ENCODE assay signal across 8 mouse cellular contexts in the genomic region with DNA sequence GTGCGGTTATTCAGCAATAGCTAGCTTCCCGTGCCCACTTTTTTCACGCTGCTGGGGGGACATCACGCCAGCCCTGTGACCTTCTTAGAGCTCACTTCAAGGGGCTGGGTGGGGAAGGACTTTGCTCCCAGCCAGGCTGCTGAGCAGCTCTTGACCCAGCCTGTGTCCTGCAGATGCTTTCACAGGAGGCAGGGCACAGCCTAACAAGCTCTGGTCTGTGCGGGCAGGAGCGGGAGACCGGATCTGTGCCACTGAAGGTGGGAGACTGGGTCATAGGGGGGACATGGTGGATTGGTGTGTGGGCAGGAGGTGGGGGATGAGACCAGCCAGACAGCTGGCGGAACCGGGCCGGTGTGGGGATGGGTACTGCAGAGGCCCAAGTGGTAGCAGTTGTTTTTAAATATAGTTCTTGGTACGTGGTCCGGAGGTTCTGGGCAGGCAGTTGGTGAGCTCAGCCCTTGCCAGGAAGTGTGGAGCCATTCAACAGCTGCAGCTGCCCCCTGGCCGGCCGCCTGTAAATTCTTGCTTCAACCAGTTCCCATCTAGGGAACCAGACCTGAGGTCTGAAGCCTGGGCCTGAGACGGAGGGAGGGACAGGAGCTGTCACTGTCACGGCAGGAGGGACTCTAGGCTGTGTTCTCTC. TPM values are rescaled to one million over a fixed set of nuclear protein-coding genes. Genes with fewer than 3 reads are reported as not detected.
DNase-seq lines count a peak whose midpoint lies in the region; ATAC-seq and TF ChIP-seq lines count a peak whose summit lies in the region.

No protein-coding gene starts in this region.

- H3K4me1 ChIP-seq in liver, embryonic 11.5 days (replicated peaks; ENCODE audit: control insufficient read depth, insufficient read depth, low read length) = peaks cover 56% of the 10 kb centered on the region
- no peaks in the 10 kb centered on the region for H3K4me1 ChIP-seq in stomach, postnatal 0 days (replicated peaks; ENCODE audit: control insufficient read depth, insufficient read depth)

- peak overlapping the region; percentile 45 for H3K4me2 ChIP-seq in liver, embryonic 11.5 days
- H3K4me2 ChIP-seq in stomach, postnatal 0 days (replicated peaks; ENCODE audit: low read depth) = no peak overlapping the region

- peak; percentile 70 to 76 for DNase-seq in heart, adult 18-20 months
- DNase-seq in heart, adult 8-10 months (ENCODE audit: low spot score) = no peak
- DNase-seq in ZHBTc4 (ENCODE audit: low read depth, low spot score) = peak; percentile 51
- peak; percentile 91 for DNase-seq in gastrocnemius, postnatal 14 days
- DNase-seq in kidney, adult 11 months = peak; percentile 77
- no peak for DNase-seq in liver, embryonic 11.5 days (ENCODE audit: low spot score)
- DNase-seq in stomach, postnatal 0 days (ENCODE audit: low spot score) = no peak
- DNase-seq in yolk sac, embryonic 10.5 days (ENCODE audit: low spot score) = no peak

- no peaks in the 10 kb centered on the region for H3K27me3 ChIP-seq in liver, embryonic 11.5 days (replicated peaks; ENCODE audit: control insufficient read depth, insufficient read depth, low read length)
- H3K27me3 ChIP-seq in stomach, postnatal 0 days (ENCODE audit: control insufficient read depth, insufficient read depth, low read length) = no peaks in the 10 kb centered on the region

- H3K36me3 ChIP-seq in liver, embryonic 11.5 days (ENCODE audit: control insufficient read depth, insufficient read depth, low read length) = peaks cover 12% of the 10 kb centered on the region
- no peaks in the 10 kb centered on the region for H3K36me3 ChIP-seq in stomach, postnatal 0 days (ENCODE audit: control insufficient read depth, insufficient read depth, low read length)

- ATAC-seq in liver, embryonic 11.5 days (replicated peaks; ENCODE audit: low FRiP score) = no peak
- no peak for ATAC-seq in stomach, postnatal 0 days (ENCODE audit: low FRiP score, low TSS enrichment)

- TF ChIP-seq EP300 in stomach, postnatal 0 days (optimal IDR thresholded peaks at IDR 0.05) = no peak

- H3K9me3 ChIP-seq in liver, embryonic 11.5 days (ENCODE audit: control insufficient read depth, low read length) = no peaks in the 10 kb centered on the region
- H3K9me3 ChIP-seq in stomach, postnatal 0 days (ENCODE audit: control insufficient read depth, low read length) = no peaks in the 10 kb centered on the region

- TF ChIP-seq CTCF in stomach, postnatal 0 days (IDR thresholded peaks at IDR 0.05; ENCODE audit: low read depth) = no peak

- H3K27ac ChIP-seq in liver, embryonic 11.5 days (ENCODE audit: low read depth, low read length) = peak overlapping the region; percentile 65
- peak overlapping the region; percentile 56 for H3K27ac ChIP-seq in stomach, postnatal 0 days (replicated peaks)

- intact Hi-C loops in gastrocnemius, postnatal 14 days (cut with DNase I; ENCODE audit: low total_unique reads) = no loop called here

- peak overlapping the region; percentile 11; the same call in 1 of the 2 replicates for H3K4me3 ChIP-seq in liver, embryonic 11.5 days (ENCODE audit: low read depth, low read length)
- H3K4me3 ChIP-seq in stomach, postnatal 0 days (ENCODE audit: low read depth, low read length) = no peak overlapping the region

- 67% methylated on average over 16 of the region's 16 CpGs for WGBS in liver, embryonic 11.5 days
- 73% methylated on average over 16 of the region's 16 CpGs for WGBS in stomach, postnatal 0 days

- 0 out of 2 replicates have a peak overlapping the region, but pooled peaks have one; percentile 12 for H3K9ac ChIP-seq in liver, embryonic 11.5 days (ENCODE audit: low read depth, low read length)
- H3K9ac ChIP-seq in stomach, postnatal 0 days (ENCODE audit: low read length) = no peak overlapping the region

RNA-seq across cellular contexts. Expression of a gene that starts 4.0 kb away (rescaled TPM):
- total RNA-seq in heart, adult 18-20 months (2021) = 1 to 10 TPM; 5.0 to 5.9 TPM
- total RNA-seq in heart, adult 8-10 months (2022) = 10 to 100 TPM in 2 of 4 experiments, 1 to 10 TPM in 2; 5.2 to 11.9 (median 9.4) TPM
- 10 to 100 TPM; 24.0 to 28.7 TPM for total RNA-seq in gastrocnemius, postnatal 14 days (2021)
- polyA plus RNA-seq in liver, embryonic 11.5 days (2014; fragmentation: Nextera tagmentation; extraction: Ambion mirVana) = 7.7 and 9.9 TPM in 2 replicates
- polyA plus RNA-seq in stomach, postnatal 0 days (2015; fragmentation: Nextera tagmentation; extraction: Ambion mirVana) = 4.4 and 5.7 TPM in 2 replicates

RNA-seq across cellular contexts. Expression of a gene that starts 17.2 kb away (rescaled TPM):
- total RNA-seq in heart, adult 18-20 months (2021) = 1,000 to 10,000 TPM; 4,422 to 5,568 TPM
- total RNA-seq in heart, adult 8-10 months (2022) = 1,000 to 10,000 TPM; 4,410 to 5,784 (median 5,238) TPM
- total RNA-seq in gastrocnemius, postnatal 14 days (2021) = over 10,000 TPM in 1 of 2 experiments, 1,000 to 10,000 TPM in 1; 9,479 to 10,041 TPM
- polyA plus RNA-seq in liver, embryonic 11.5 days (2014; fragmentation: Nextera tagmentation; extraction: Ambion mirVana) = 2,450 and 2,526 TPM in 2 replicates
- polyA plus RNA-seq in stomach, postnatal 0 days (2015; fragmentation: Nextera tagmentation; extraction: Ambion mirVana) = 920 and 1,103 TPM in 2 replicates

RNA-seq across cellular contexts. Expression of a gene that starts 17.3 kb away (rescaled TPM):
- total RNA-seq in heart, adult 18-20 months (2021) = 10 to 100 TPM; 19.2 to 20.1 TPM
- 10 to 100 TPM; 16.5 to 21.5 (median 20.3) TPM for total RNA-seq in heart, adult 8-10 months (2022)
- 10 to 100 TPM; 16.0 to 20.4 TPM for total RNA-seq in gastrocnemius, postnatal 14 days (2021)
- 114 and 125 TPM in 2 replicates for polyA plus RNA-seq in liver, embryonic 11.5 days (2014; fragmentation: Nextera tagmentation; extraction: Ambion mirVana)
- 25.0 and 26.6 TPM in 2 replicates for polyA plus RNA-seq in stomach, postnatal 0 days (2015; fragmentation: Nextera tagmentation; extraction: Ambion mirVana)

RNA-seq across cellular contexts. Expression of a gene that starts 42.5 kb away (rescaled TPM):
- total RNA-seq in heart, adult 18-20 months (2021) = 10 to 100 TPM; 12.2 to 15.6 TPM
- 10 to 100 TPM; 14.3 to 18.7 (median 15.6) TPM for total RNA-seq in heart, adult 8-10 months (2022)
- total RNA-seq in gastrocnemius, postnatal 14 days (2021) = 10 to 100 TPM; 18.4 to 18.7 TPM
- 150 and 158 TPM in 2 replicates for polyA plus RNA-seq in liver, embryonic 11.5 days (2014; fragmentation: Nextera tagmentation; extraction: Ambion mirVana)
- polyA plus RNA-seq in stomach, postnatal 0 days (2015; fragmentation: Nextera tagmentation; extraction: Ambion mirVana) = 15.3 and 16.6 TPM in 2 replicates

RNA-seq across cellular contexts. Expression of a gene that starts 42.6 kb away (rescaled TPM):
- 100 to 1,000 TPM; 316 to 366 TPM for total RNA-seq in heart, adult 18-20 months (2021)
- total RNA-seq in heart, adult 8-10 months (2022) = 100 to 1,000 TPM; 313 to 324 (median 318) TPM
- 100 to 1,000 TPM; 214 to 227 TPM for total RNA-seq in gastrocnemius, postnatal 14 days (2021)
- polyA plus RNA-seq in liver, embryonic 11.5 days (2014; fragmentation: Nextera tagmentation; extraction: Ambion mirVana) = 287 and 311 TPM in 2 replicates
- 196 and 211 TPM in 2 replicates for polyA plus RNA-seq in stomach, postnatal 0 days (2015; fragmentation: Nextera tagmentation; extraction: Ambion mirVana)

Comparison
In these comparisons a context has a peak if more than half of its experiments do, and no peak if none do; other contexts are left out.
1. DNase-seq: peak in heart, adult 18-20 months (2 of 2), ZHBTc4 (single experiment), gastrocnemius, postnatal 14 days (single experiment) and kidney, adult 11 months (single experiment); none in heart, adult 8-10 months (single experiment), liver, embryonic 11.5 days (single experiment), stomach, postnatal 0 days (single experiment) and yolk sac, embryonic 10.5 days (single experiment).